Mouse (Mus musculus): Measurements from ENCODE around the gene Slc27a1. TPM values are rescaled to one million over a fixed set of nuclear protein-coding genes. Genes with fewer than 3 reads are reported as not detected.

Slc27a1 gene
- polyA plus RNA-seq, 1 experiment = 13.7 TPM

DNA sequence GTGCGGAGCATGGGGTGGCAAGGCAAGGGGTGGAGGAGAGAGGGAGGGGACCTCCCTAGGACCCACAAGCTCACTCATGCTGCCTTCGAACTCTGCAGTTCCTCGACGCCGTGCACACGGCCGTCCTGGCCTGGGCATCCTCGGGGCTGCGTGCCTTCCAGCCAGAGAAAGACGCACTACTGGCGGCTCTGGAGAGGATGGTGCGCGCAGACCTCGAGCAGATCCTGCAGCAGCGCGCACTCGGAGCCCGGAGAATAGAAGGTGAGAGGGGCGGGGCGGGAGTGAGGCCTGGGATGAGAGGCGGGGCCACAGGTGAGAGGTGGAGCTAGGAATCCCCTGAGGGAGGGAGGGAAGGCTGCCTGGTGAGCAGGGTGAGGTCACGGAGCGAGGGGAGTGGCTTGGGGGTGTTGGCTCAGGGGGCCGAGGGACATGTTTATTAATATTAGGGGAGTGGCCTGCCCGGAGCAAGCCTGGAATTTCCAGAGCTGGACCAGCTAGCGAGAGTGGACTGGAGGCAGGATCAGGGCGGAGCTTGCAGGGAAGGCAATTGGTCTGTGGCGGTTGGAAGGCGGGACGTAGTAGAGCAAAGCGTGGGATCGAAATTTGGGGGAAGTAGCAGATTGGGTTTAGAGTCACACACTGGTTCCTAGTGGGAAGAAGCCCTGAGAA is 34.1 kb downstream of the Slc27a1 start:
- TF ChIP-seq CTCF (IDR thresholded peaks at IDR 0.05; ENCODE audit: borderline replicate concordance, insufficient read depth, low read length) (no peak), POLR2A (IDR thresholded peaks at IDR 0.05; ENCODE audit: low read depth, low read length) (no peak)
- no peaks in the 10 kb centered on the region for H3K4me1 ChIP-seq (ENCODE audit: control insufficient read depth, insufficient read depth, low read length)
- no peak overlapping the region for H3K27ac ChIP-seq (ENCODE audit: insufficient read depth, low read length)
- no peak overlapping the region for H3K4me3 ChIP-seq (ENCODE audit: insufficient read depth, low read length)

DNA sequence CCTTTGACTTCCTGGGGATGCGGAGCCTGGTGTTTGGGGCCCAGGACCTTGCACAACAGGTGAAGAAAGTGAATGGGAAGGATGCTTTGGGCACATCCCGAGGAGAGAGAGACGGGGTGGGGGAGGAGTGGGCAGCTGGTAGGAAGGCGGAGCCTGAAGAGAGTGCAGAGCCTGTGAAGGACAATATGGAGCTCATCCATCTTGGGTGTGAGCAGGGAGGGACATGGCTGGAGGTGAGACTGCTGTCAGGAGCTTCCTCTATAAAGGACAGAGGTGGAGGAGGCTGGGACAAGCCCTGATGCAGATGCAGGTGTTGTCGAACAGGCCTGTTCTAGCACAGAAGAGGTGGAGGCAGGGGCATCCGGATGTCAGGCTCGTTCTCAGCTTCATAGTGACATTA is 35.3 kb downstream of the Slc27a1 start:
- H3K27ac ChIP-seq (ENCODE audit: insufficient read depth, low read length) = no peak overlapping the region
- no peak overlapping the region for H3K4me3 ChIP-seq (ENCODE audit: insufficient read depth, low read length)
- no peaks in the 10 kb centered on the region for H3K4me1 ChIP-seq (ENCODE audit: control insufficient read depth, insufficient read depth, low read length)
- TF ChIP-seq POLR2A (IDR thresholded peaks at IDR 0.05; ENCODE audit: low read depth, low read length) = no peak
- TF ChIP-seq CTCF (IDR thresholded peaks at IDR 0.05; ENCODE audit: borderline replicate concordance, insufficient read depth, low read length) = no peak

DNA sequence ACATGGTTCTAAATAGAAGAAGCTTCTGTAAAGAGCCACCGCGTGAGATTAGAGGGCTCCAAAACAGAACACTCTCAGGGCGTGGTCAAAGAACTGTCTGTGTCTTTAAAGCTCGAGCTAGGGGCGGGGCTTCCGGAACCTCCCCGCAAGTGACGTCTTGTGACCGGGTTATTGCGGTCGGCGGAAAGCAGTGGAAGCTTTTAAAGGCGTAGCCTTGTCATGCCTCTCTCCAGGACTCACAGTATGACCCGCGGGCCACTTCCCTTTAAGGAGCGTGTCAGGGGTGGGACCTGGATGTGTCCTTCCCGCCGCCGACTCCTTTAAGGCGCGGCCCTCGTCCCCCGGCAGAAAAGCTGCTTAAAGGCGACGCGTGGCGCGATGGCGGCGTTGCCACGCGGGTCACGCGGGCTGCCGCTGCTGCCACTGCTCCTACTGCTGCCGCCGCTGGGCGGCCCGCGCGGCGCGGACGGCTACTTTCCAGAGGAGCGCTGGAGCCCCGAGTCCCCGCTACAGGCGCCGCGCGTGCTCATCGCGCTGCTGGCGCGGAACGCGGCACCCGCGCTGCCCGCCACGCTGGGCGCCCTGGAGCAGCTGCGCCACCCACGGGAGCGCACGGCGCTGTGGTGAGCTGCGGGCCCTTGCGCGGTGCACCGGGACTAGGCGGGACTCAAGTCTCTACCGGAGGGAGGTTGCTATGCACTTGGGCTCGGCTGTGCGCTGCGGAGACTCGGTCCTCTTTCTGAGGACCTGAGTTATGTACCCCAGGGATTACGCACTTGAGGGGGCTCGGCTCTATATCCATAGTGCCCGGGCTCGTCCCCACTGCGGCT is 42.4 kb downstream of the Slc27a1 start, which contains the start of gene Colgalt1:
Colgalt1 (plus strand) TSS at position 177 of the 830 bp plus-strand sequence.
- peaks cover 3% of the 10 kb centered on the region; the same call in 1 of the 2 replicates for H3K4me1 ChIP-seq (ENCODE audit: control insufficient read depth, insufficient read depth, low read length)
- TF ChIP-seq POLR2A (IDR thresholded peaks at IDR 0.05; ENCODE audit: low read depth, low read length) (peak; percentile 73), CTCF (IDR thresholded peaks at IDR 0.05; ENCODE audit: borderline replicate concordance, insufficient read depth, low read length) (no peak)
- peak within 1 kb of the TSS; percentile 28; the same call in 1 of the 2 replicates for H3K27ac ChIP-seq (ENCODE audit: insufficient read depth, low read length)
- H3K4me3 ChIP-seq (ENCODE audit: insufficient read depth, low read length) = peak within 1 kb of the TSS; percentile 87

DNA sequence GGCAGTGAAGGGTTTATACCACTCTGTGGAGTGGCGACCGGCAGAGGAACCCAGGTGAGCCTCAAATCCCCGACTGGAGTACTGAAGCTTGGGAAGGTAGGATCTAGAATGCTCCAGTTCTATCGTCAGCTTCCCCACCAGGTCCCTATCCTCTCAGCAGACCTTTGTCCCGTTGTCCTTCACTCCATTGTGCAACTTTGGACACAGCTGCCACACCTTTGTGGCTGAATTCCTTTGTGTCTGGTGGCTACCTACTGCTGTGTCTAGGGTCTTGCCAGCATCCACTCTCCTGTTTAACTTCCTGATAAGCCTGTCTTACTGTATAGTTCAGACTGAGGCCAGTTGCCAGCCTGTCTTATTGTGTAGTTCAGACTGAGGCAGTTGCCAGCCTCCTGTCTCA is 43.5 kb downstream of the Slc27a1 start:
- H3K27ac ChIP-seq (ENCODE audit: insufficient read depth, low read length) = no peak overlapping the region
- peak overlapping the region; percentile 87 for H3K4me3 ChIP-seq (ENCODE audit: insufficient read depth, low read length)
- H3K4me1 ChIP-seq (ENCODE audit: control insufficient read depth, insufficient read depth, low read length) = peaks cover 3% of the 10 kb centered on the region; the same call in 1 of the 2 replicates
- TF ChIP-seq CTCF (IDR thresholded peaks at IDR 0.05; ENCODE audit: borderline replicate concordance, insufficient read depth, low read length) = no peak
- no peak for TF ChIP-seq POLR2A (IDR thresholded peaks at IDR 0.05; ENCODE audit: low read depth, low read length)

DNA sequence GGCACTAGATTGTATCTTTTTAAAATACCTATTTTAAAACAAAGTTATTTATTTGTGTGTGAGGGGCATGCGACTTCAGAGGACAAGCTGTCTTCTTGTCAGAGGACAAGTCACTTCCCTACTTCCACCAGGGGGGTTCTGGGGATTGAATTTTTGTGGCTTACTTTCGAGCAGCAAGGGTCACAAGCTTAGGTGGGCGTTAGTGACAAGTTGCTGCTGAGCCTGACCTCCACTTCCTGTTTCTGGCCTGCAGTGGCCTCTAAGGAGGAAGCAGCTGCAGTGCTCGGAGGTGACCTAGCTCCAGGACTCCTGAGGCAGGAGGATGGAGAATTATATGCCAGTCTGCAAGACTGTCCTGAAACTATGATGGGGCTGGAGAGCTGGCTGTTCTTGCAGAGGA is 44.7 kb downstream of the Slc27a1 start:
- H3K4me3 ChIP-seq (ENCODE audit: insufficient read depth, low read length) = no peak overlapping the region
- no peak for TF ChIP-seq POLR2A (IDR thresholded peaks at IDR 0.05; ENCODE audit: low read depth, low read length)
- no peak for TF ChIP-seq CTCF (IDR thresholded peaks at IDR 0.05; ENCODE audit: borderline replicate concordance, insufficient read depth, low read length)
- peaks cover 3% of the 10 kb centered on the region; the same call in 1 of the 2 replicates for H3K4me1 ChIP-seq (ENCODE audit: control insufficient read depth, insufficient read depth, low read length)
- no peak overlapping the region for H3K27ac ChIP-seq (ENCODE audit: insufficient read depth, low read length)

DNA sequence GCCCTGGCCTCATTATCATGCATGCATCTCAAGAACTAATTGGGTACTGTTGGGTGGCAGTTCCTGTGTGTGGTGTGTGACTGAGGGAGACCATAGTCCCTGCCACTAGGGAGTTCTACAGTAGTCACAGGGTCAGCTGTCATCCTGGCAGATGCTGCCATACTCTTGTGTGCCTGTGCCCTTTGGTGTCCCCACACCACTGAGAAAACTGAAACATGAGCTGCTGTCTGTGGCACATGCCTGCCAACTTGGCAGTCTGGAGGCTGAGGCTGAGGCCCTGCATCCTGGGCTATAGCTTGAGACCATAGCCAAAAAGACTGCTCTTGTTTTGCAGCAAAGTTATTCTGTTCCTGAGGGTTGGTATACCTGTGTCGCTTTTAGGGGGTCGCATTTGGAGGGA is 51.1 kb downstream of the Slc27a1 start:
- H3K27ac ChIP-seq (ENCODE audit: insufficient read depth, low read length) = no peak overlapping the region

DNA sequence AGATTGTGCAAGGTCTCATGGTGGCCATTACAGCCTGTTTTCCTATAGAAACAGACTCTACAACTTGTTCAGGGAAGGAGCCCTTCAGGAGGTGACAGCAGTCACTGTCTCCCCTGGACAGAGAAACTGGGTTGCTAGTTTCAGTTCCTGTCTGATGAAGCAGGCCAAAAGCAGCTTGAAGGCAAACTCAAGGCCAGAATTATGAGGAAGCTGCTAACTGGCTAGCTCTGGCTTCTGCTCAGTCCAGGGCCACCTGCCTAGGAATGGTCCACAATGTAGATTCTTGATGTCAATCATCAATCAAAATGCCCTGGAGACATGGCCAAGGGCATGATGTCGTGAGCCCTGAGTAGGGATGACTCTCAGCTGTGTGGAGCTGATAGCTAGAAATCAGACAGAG is 56.4 kb downstream of the Slc27a1 start:
- no peak overlapping the region for H3K27ac ChIP-seq (ENCODE audit: insufficient read depth, low read length)
- no peak for TF ChIP-seq POLR2A (IDR thresholded peaks at IDR 0.05; ENCODE audit: low read depth, low read length)
- no peak for TF ChIP-seq CTCF (IDR thresholded peaks at IDR 0.05; ENCODE audit: borderline replicate concordance, insufficient read depth, low read length)
- no peak overlapping the region for H3K4me3 ChIP-seq (ENCODE audit: insufficient read depth, low read length)
- 0 out of 2 replicates have a peak, but pooled peaks cover 2% of the 10 kb centered on the region for H3K4me1 ChIP-seq (ENCODE audit: control insufficient read depth, insufficient read depth, low read length)

More for the DNA sequence above, 51.1 kb downstream of the Slc27a1 start:
- TF ChIP-seq CTCF (IDR thresholded peaks at IDR 0.05; ENCODE audit: borderline replicate concordance, insufficient read depth, low read length) (no peak), POLR2A (IDR thresholded peaks at IDR 0.05; ENCODE audit: low read depth, low read length) (no peak)
- no peaks in the 10 kb centered on the region for H3K4me1 ChIP-seq (ENCODE audit: control insufficient read depth, insufficient read depth, low read length)
- no peak overlapping the region for H3K4me3 ChIP-seq (ENCODE audit: insufficient read depth, low read length)

DNA sequence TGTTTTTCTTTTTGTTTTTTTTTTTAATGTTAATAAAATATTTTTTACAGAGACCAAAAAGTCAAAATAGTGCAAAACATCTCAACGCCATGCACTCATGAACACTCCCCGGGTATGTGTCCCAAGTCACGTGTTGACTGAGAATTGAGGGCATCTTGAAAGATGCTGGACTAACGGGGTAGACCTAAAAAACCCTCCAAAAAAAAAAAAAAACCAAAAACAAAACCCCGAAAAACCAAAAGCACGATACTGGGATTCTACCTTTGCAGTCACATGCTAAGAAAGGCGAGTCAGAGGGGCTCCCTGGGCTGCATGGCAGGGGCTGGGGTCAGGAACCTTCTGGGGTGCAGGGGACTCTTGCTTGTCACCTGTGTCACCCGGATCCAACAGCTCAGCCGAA is 58.1 kb downstream of the Slc27a1 start:
- no peak overlapping the region for H3K4me3 ChIP-seq (ENCODE audit: insufficient read depth, low read length)
- no peak for TF ChIP-seq POLR2A (IDR thresholded peaks at IDR 0.05; ENCODE audit: low read depth, low read length)
- no peak for TF ChIP-seq CTCF (IDR thresholded peaks at IDR 0.05; ENCODE audit: borderline replicate concordance, insufficient read depth, low read length)
- H3K27ac ChIP-seq (ENCODE audit: insufficient read depth, low read length) = no peak overlapping the region

DNA sequence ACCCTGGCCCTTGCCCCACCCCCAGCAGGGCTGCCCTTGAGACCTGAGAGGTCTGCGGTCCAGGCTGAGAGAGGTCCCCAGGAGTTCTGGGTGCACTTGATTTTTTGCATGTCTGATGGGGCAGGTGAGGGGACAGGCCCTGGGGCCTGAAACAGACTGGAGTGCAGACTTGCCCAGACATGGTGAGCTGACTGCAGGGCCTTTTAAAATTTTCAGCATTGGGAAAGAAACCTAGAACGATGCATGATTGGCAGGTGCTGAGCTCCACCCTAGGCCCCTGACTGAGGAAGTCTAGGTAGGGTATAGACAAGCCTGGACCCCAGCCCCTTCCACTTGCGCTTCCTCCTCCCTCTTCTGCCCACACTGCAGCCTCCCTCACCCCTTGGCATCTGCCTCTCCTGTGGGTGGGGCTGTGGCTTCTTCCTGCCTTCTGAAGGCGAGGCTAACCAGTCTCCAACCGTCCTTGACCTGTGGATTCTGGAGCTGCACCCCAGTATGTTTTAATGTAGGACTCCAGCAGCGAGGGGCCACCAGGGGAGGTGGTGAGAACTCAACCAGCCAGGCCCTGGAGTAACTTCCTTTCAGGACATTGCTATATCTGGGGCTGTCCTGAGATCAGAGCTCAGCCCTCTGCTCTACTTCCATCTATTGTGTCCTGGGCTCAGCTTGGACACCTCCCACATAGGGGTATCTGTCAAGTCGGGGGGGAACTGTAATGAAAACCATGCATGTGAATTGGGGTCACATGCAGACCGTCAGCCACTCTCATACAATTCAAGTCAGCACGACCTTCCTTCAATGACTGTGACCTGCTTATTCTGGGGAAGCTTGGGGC is 58.8 kb downstream of the Slc27a1 start:
- Histone ChIP-seq H3K27ac (ENCODE audit: insufficient read depth, low read length) (peak overlapping the region; percentile 14; the same call in 1 of the 2 replicates), H3K4me1 (ENCODE audit: control insufficient read depth, insufficient read depth, low read length) (0 out of 2 replicates have a peak, but pooled peaks cover 2% of the 10 kb centered on the region), H3K4me3 (ENCODE audit: insufficient read depth, low read length) (no peak overlapping the region)
- TF ChIP-seq CTCF (IDR thresholded peaks at IDR 0.05; ENCODE audit: borderline replicate concordance, insufficient read depth, low read length) (no peak), POLR2A (IDR thresholded peaks at IDR 0.05; ENCODE audit: low read depth, low read length) (no peak)

More for the DNA sequence above, 58.1 kb downstream of the Slc27a1 start:
- H3K4me1 ChIP-seq (ENCODE audit: control insufficient read depth, insufficient read depth, low read length) = 0 out of 2 replicates have a peak, but pooled peaks cover 2% of the 10 kb centered on the region
